Comparison of ENCODE assay signal across 27 mouse cellular contexts in genomic region chr3:129647312-129647711, GRCm38 (mm10).
A peak's percentile ranks its signal among the peaks of the same experiment; 100 is the strongest.
DNase-seq lines count a peak whose midpoint lies in the region; ATAC-seq and TF ChIP-seq lines count a peak whose summit lies in the region.
"Had no signal": no experiment of that assay in that cellular context is flagged by ENCODE, and none has a peak within 500 bp of the region (broad histone marks: within the 10 kb centered on the region; RNA-seq: fewer than 3 reads in every experiment).

No protein-coding gene starts in this region.

- ATAC-seq in lung, postnatal 0 days: no peak
- 0 out of 2 replicates have a peak, but pooled peaks have one; percentile 23 for ATAC-seq in forebrain, embryonic 16.5 days
- no peak for ATAC-seq in limb, embryonic 15.5 days (ENCODE audit: insufficient number of reproducible peaks, low FRiP score, low TSS enrichment, low read depth)
- ATAC-seq: inflammation-experienced regulatory T-cells, adult 6 months had no signal

- no peak for TF ChIP-seq CTCF in lung, postnatal 0 days (IDR thresholded peaks at IDR 0.05)

- DNase-seq in heart, adult 11 months: peak; percentile 67
- DNase-seq in heart, adult 9 months (ENCODE audit: low spot score in 2 of 2): no peak
- DNase-seq in lung, postnatal 0 days (ENCODE audit: low spot score): peak; percentile 32
- no peak for DNase-seq in lung, postnatal 36 days
- DNase-seq in T-cell, adult 2 months (ENCODE audit: low spot score): no peak
- DNase-seq in heart, postnatal 36 days: no peak
- DNase-seq: adrenal gland, postnatal 25 days; B cell, adult 2 months; cerebellum, adult 9-10 months; gastrocnemius, postnatal 14 days; heart, adult 18-20 months; heart, postnatal 14 days; kidney, adult 18-20 months; kidney, postnatal 25 days; lung, postnatal 4 days; thymus, postnatal 14 days had no signal

- H3K4me1 ChIP-seq in lung, postnatal 0 days (ENCODE audit: insufficient read depth, low read depth, low read length): no peaks in the 10 kb centered on the region
- no peaks in the 10 kb centered on the region for H3K4me1 ChIP-seq in forebrain, embryonic 16.5 days (replicated peaks; ENCODE audit: control insufficient read depth, insufficient read depth, low read length)
- peaks cover 31% of the 10 kb centered on the region for H3K4me1 ChIP-seq in limb, embryonic 15.5 days

- H3K9ac ChIP-seq in lung, postnatal 0 days (replicated peaks; ENCODE audit: low read depth): no peak overlapping the region
- H3K9ac ChIP-seq in forebrain, embryonic 16.5 days (replicated peaks; ENCODE audit: low read depth, low read length): no peak overlapping the region
- no peak overlapping the region for H3K9ac ChIP-seq in limb, embryonic 15.5 days
- H3K9ac ChIP-seq: heart, embryonic 13.5 days; limb, embryonic 12.5 days; liver, embryonic 14.5 days; lung, embryonic 14.5 days; neural tube, embryonic 12.5 days had no signal

- H3K36me3 ChIP-seq in lung, postnatal 0 days (ENCODE audit: insufficient read depth, low read length): no peaks in the 10 kb centered on the region
- H3K36me3 ChIP-seq in forebrain, embryonic 16.5 days (ENCODE audit: control insufficient read depth, insufficient read depth): no peaks in the 10 kb centered on the region
- no peaks in the 10 kb centered on the region for H3K36me3 ChIP-seq in limb, embryonic 15.5 days
- H3K36me3 ChIP-seq: G1E; heart, embryonic 13.5 days; limb, embryonic 12.5 days; neural tube, embryonic 12.5 days had no signal

- no peak overlapping the region for H3K4me2 ChIP-seq in lung, postnatal 0 days (replicated peaks; ENCODE audit: low read depth, low read length)
- no peak overlapping the region for H3K4me2 ChIP-seq in forebrain, embryonic 16.5 days (ENCODE audit: low read length)
- H3K4me2 ChIP-seq in limb, embryonic 15.5 days: 0 out of 2 replicates have a peak overlapping the region, but pooled peaks have one; percentile 2
- H3K4me2 ChIP-seq: heart, embryonic 13.5 days; limb, embryonic 12.5 days; lung, embryonic 14.5 days; neural tube, embryonic 12.5 days had no signal

- H3K4me3 ChIP-seq in lung, postnatal 0 days (ENCODE audit: low read depth, low read length): no peak overlapping the region
- H3K4me3 ChIP-seq in forebrain, embryonic 16.5 days (replicated peaks; ENCODE audit: low read length): no peak overlapping the region
- no peak overlapping the region for H3K4me3 ChIP-seq in limb, embryonic 15.5 days
- H3K4me3 ChIP-seq: heart, embryonic 13.5 days; layer of hippocampus, adult 2 months; limb, embryonic 12.5 days; neural tube, embryonic 12.5 days had no signal

- intact Hi-C loops in heart, postnatal 36 days (cut with DNase I): no loop called here

- 71% methylated on average over 10 of the region's 10 CpGs for WGBS in lung, postnatal 0 days
- WGBS in forebrain, embryonic 16.5 days: 69% methylated on average over 10 of the region's 10 CpGs
- WGBS in limb, embryonic 15.5 days: 49% methylated on average over 10 of the region's 10 CpGs

- H3K9me3 ChIP-seq in lung, postnatal 0 days (ENCODE audit: low read length): no peaks in the 10 kb centered on the region
- no peaks in the 10 kb centered on the region for H3K9me3 ChIP-seq in forebrain, embryonic 16.5 days (ENCODE audit: control insufficient read depth, low read length)
- H3K9me3 ChIP-seq in limb, embryonic 15.5 days: no peaks in the 10 kb centered on the region
- H3K9me3 ChIP-seq: G1E; heart, embryonic 13.5 days; limb, embryonic 12.5 days; neural tube, embryonic 12.5 days had no signal

- H3K27ac ChIP-seq in lung, postnatal 0 days (ENCODE audit: low read length): no peak overlapping the region
- H3K27ac ChIP-seq in forebrain, embryonic 16.5 days (ENCODE audit: low read length): no peak overlapping the region
- H3K27ac ChIP-seq in limb, embryonic 15.5 days: peak overlapping the region; percentile 69; the same call in 1 of the 2 replicates
- H3K27ac ChIP-seq: heart, embryonic 13.5 days; layer of hippocampus, adult 2 months; limb, embryonic 12.5 days; liver, embryonic 14.5 days; neural tube, embryonic 12.5 days had no signal

- H3K27me3 ChIP-seq in lung, postnatal 0 days (replicated peaks; ENCODE audit: insufficient read depth, low read length): no peaks in the 10 kb centered on the region
- no peaks in the 10 kb centered on the region for H3K27me3 ChIP-seq in forebrain, embryonic 16.5 days (replicated peaks; ENCODE audit: control insufficient read depth, insufficient read depth, low read length)
- H3K27me3 ChIP-seq in limb, embryonic 15.5 days: no peaks in the 10 kb centered on the region
- H3K27me3 ChIP-seq: CH12.LX; heart, embryonic 13.5 days; limb, embryonic 12.5 days; neural tube, embryonic 12.5 days had no signal

- no peak for TF ChIP-seq EP300 in lung, postnatal 0 days (IDR thresholded peaks at IDR 0.05)

Comparison
In these comparisons a context has a peak if more than half of its experiments do, and no peak if none do; other contexts are left out.
1. DNase-seq: peak in heart, adult 11 months (single experiment) and lung, postnatal 0 days (single experiment); none in heart, adult 9 months (0 of 2), lung, postnatal 36 days (single experiment), T-cell, adult 2 months (single experiment) and heart, postnatal 36 days (0 of 2).